Mouse (Mus musculus): ENCODE data around the gene Apex1. TPM values are rescaled to one million over a fixed set of nuclear protein-coding genes. Genes with fewer than 3 reads are reported as not detected.
A peak's percentile ranks its signal among the peaks of the same experiment; 100 is the strongest.

Apex1 gene
- 118 and 126 TPM in 2 replicates for polyA plus RNA-seq (2015; fragmentation: Nextera tagmentation; extraction: Ambion mirVana)

DNA sequence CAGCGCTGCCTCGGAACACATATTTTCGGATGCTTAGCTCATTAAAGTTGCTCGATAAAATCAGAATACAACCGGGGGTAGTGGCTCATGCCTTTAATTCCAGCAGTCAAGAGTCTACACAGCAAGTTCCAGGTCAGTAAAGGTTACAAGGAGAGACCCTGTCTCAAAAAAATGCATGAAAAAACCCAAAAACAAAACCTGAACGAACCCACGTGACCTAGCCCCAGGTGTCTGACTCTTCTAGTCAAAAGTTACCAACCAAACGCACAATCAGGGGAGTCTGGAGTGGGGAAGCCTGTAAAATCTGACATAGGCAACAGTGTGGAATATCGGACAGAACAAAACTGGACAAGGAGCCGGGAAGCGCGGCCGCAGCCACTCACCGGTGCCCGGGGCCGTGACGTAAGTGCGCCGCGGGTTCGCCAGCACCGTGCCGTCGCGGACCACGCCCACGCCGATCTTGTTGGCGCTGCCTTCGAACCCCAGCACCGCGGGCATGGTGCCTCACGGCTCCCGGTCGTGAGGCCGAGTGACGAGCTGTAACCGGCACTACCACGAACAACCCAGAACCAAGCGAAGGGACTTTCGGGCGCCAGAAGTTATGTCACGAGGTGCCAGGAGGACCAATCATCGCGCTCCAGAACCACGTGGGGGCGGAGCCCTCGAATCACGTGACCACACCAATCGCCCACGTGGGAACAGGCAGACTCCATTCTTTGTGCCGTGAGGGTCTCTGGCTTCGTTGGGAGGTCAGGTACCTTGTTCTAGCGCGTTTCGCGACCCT, at the start of gene Apex1, which contains the start of gene Osgep:
Gene Apex1, plus strand, starts transcription at position 688 of the 784 bp plus-strand sequence.
Gene Osgep, minus strand, starts transcription at position 613 of the 784 bp plus-strand sequence.
- no peaks in the 10 kb centered on the region for H3K27me3 ChIP-seq (ENCODE audit: control insufficient read depth, insufficient read depth, low read length)
- H3K9ac ChIP-seq (ENCODE audit: low read length) = peak within 1 kb of the TSS; percentile 89
- WGBS = under 1% methylated on average over 57 of the region's 57 CpGs
- H3K9me3 ChIP-seq (replicated peaks; ENCODE audit: control insufficient read depth, low read length) = no peaks in the 10 kb centered on the region
- H3K4me2 ChIP-seq (ENCODE audit: low read depth, low read length) = peak within 1 kb of the TSS; percentile 95
- peaks cover 15% of the 10 kb centered on the region for H3K4me1 ChIP-seq (ENCODE audit: control insufficient read depth, insufficient read depth, low read length)
- peak within 1 kb of the TSS; percentile 94 for H3K27ac ChIP-seq (ENCODE audit: low read length)
- ATAC-seq (replicated peaks; ENCODE audit: extremely low read depth, insufficient read depth, low FRiP score) = peak; percentile 96
- peak within 1 kb of the TSS; percentile 97 for H3K4me3 ChIP-seq (ENCODE audit: low read length)
- peaks cover 28% of the 10 kb centered on the region for H3K36me3 ChIP-seq (ENCODE audit: control insufficient read depth, insufficient read depth)

DNA sequence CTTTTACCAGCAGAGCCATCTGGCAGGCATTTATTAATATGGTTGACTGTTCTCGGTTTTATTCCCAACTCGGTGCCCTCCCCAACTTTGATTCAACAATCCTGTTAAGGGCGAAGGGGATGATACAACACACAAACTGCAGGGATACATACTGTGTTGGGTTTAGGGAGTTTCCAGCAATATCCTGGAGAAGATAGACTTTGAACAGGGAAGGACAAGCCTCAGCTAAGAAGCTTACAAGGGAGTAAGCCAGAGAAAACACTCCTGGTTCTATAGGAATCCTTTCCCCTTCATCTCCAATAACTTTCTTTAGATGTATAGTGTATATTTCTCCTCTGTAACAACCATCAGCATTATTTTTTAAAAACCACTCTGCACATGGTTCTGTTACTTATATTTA, 49.6 kb upstream of the Apex1 start:
- no peaks in the 10 kb centered on the region for H3K36me3 ChIP-seq (ENCODE audit: control insufficient read depth, insufficient read depth)
- no peaks in the 10 kb centered on the region for H3K27me3 ChIP-seq (ENCODE audit: control insufficient read depth, insufficient read depth, low read length)
- no peaks in the 10 kb centered on the region for H3K9me3 ChIP-seq (replicated peaks; ENCODE audit: control insufficient read depth, low read length)
- no peak overlapping the region for H3K4me2 ChIP-seq (ENCODE audit: low read depth, low read length)
- H3K9ac ChIP-seq (ENCODE audit: low read length) = no peak overlapping the region
- ATAC-seq (replicated peaks; ENCODE audit: extremely low read depth, insufficient read depth, low FRiP score) = no peak
- H3K4me3 ChIP-seq (ENCODE audit: low read length) = no peak overlapping the region
- no peak overlapping the region for H3K27ac ChIP-seq (ENCODE audit: low read length)
- 0 out of 2 replicates have a peak, but pooled peaks cover 4% of the 10 kb centered on the region for H3K4me1 ChIP-seq (ENCODE audit: control insufficient read depth, insufficient read depth, low read length)
- 85% methylated on average over 3 of the region's 3 CpGs for WGBS

DNA sequence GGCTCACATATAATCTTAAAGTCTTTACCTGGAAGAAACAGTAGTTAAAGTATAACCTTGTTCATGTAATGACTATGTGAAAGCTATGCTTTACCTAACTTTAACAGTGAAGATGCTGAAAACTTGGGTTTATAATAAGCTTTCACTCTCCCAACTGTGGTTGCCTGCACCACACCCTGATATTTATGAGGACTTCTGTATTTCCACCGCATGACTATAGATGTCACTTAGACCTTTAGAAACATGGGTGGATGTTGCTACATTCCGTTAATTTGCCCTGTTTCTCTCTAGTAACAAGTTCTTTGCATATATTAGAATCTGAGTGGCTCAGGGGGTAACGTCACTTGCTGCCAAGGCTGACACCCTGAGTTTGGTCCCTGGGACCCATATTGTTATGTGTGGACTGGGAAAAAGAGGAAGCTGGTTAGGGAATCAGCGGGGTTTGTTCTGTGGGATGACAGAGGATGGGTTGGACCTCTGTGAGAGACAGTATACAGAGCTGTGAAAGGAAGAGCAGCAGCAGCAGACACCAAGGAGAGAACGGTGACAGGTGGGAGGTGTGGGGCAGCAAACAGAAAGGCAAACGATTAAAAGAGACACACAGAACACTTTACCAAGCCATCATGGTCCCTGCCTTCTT, 49.1 kb upstream of the Apex1 start:
- Histone ChIP-seq H3K27me3 (ENCODE audit: control insufficient read depth, insufficient read depth, low read length) (no peaks in the 10 kb centered on the region), H3K36me3 (ENCODE audit: control insufficient read depth, insufficient read depth) (no peaks in the 10 kb centered on the region), H3K27ac (ENCODE audit: low read length) (no peak overlapping the region), H3K4me2 (ENCODE audit: low read depth, low read length) (no peak overlapping the region), H3K4me1 (ENCODE audit: control insufficient read depth, insufficient read depth, low read length) (0 out of 2 replicates have a peak, but pooled peaks cover 3% of the 10 kb centered on the region), H3K9ac (ENCODE audit: low read length) (no peak overlapping the region), H3K4me3 (ENCODE audit: low read length) (no peak overlapping the region), H3K9me3 (replicated peaks; ENCODE audit: control insufficient read depth, low read length) (no peaks in the 10 kb centered on the region)
- no peak for ATAC-seq (replicated peaks; ENCODE audit: extremely low read depth, insufficient read depth, low FRiP score)
- WGBS = 76% methylated on average over 6 of the region's 6 CpGs

DNA sequence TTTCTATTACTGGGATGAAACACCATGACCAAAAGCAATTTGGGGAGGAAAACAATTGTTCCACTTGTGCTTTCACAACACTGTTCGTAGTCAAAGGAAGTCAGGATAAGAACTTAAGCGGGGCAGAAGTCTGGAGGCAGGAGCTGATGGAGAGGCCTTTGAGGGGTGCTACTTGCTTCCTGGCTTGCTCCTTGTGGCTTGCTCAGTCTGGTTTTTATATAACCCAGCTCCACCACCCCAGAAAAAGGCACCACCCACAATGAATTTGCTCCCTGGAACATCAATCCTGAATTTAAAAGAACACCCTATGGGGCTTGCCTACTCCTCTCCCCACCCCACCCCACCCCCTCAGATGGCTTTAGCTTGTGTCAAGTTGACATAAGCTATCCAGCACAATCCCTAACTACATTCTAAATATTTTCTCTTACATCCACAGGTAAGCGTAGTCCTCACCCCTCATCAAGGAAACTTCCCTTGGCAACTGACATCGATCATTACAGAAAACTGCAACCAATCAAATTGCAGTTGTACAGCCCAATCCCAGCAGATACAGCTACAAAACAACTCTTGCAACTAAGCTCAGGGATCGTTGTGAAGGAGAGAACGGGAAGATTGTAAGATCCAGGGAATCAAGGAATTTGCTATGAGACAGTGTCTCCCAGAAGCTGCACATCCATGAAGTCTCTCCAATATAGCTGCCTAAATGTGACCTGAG, 48.4 kb upstream of the Apex1 start:
- Histone ChIP-seq H3K4me3 (ENCODE audit: low read length) (no peak overlapping the region), H3K36me3 (ENCODE audit: control insufficient read depth, insufficient read depth) (no peaks in the 10 kb centered on the region), H3K27me3 (ENCODE audit: control insufficient read depth, insufficient read depth, low read length) (no peaks in the 10 kb centered on the region), H3K4me1 (ENCODE audit: control insufficient read depth, insufficient read depth, low read length) (no peaks in the 10 kb centered on the region), H3K27ac (ENCODE audit: low read length) (no peak overlapping the region), H3K4me2 (ENCODE audit: low read depth, low read length) (no peak overlapping the region), H3K9me3 (replicated peaks; ENCODE audit: control insufficient read depth, low read length) (no peaks in the 10 kb centered on the region), H3K9ac (ENCODE audit: low read length) (no peak overlapping the region)
- WGBS = 85% methylated on average over 6 of the region's 6 CpGs
- no peak for ATAC-seq (replicated peaks; ENCODE audit: extremely low read depth, insufficient read depth, low FRiP score)

DNA sequence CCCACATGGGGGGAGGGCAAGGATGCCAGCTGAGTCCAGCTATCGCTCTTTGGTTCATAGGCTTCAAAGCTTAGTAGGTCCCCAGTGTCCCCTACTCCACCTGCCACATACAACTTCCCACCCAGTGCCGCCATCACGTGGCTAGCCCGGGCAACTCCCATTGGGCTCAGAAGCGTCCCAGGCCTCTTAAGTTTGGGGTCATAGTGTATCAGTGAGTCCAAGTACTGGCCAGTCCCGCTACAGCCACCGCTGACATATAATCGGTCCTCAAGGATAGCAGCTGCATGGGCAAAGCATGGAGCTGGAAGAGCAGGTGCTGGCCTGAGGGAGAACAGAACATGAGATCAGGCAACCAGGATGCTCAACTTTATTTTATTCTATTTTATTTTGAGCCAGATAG, 33.1 kb upstream of the Apex1 start:
- no peaks in the 10 kb centered on the region for H3K36me3 ChIP-seq (ENCODE audit: control insufficient read depth, insufficient read depth)
- no peak overlapping the region for H3K4me3 ChIP-seq (ENCODE audit: low read length)
- H3K4me2 ChIP-seq (ENCODE audit: low read depth, low read length) = no peak overlapping the region
- 85% methylated on average over 8 of the region's 8 CpGs for WGBS
- no peak for ATAC-seq (replicated peaks; ENCODE audit: extremely low read depth, insufficient read depth, low FRiP score)
- no peaks in the 10 kb centered on the region for H3K9me3 ChIP-seq (replicated peaks; ENCODE audit: control insufficient read depth, low read length)
- peaks cover 8% of the 10 kb centered on the region for H3K4me1 ChIP-seq (ENCODE audit: control insufficient read depth, insufficient read depth, low read length)
- peaks cover 6% of the 10 kb centered on the region for H3K27me3 ChIP-seq (ENCODE audit: control insufficient read depth, insufficient read depth, low read length)
- H3K27ac ChIP-seq (ENCODE audit: low read length) = no peak overlapping the region
- H3K9ac ChIP-seq (ENCODE audit: low read length) = no peak overlapping the region

DNA sequence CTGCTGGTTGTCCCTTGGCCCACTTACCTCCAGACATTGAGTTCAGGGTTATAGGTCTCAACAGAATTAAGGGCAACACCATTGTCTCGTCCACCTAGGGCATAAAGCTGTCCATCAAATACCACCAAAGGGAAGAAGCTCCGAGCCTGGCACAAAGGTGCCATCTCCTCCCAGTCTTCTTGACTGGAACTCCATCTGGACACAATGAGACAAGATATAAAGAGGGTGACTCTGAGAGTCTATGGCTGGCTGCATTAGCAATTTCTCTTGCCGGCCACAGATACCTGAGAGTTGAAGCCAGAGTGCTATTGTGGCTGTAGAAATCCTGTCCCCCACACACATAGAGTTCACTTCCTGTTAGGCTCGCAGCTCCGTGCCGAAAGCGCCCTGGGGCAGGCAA, 32.7 kb upstream of the Apex1 start:
- Histone ChIP-seq H3K4me2 (ENCODE audit: low read depth, low read length) (no peak overlapping the region), H3K4me1 (ENCODE audit: control insufficient read depth, insufficient read depth, low read length) (peaks cover 10% of the 10 kb centered on the region), H3K27me3 (ENCODE audit: control insufficient read depth, insufficient read depth, low read length) (peaks cover 6% of the 10 kb centered on the region), H3K9ac (ENCODE audit: low read length) (no peak overlapping the region), H3K4me3 (ENCODE audit: low read length) (no peak overlapping the region), H3K36me3 (ENCODE audit: control insufficient read depth, insufficient read depth) (no peaks in the 10 kb centered on the region), H3K27ac (ENCODE audit: low read length) (no peak overlapping the region), H3K9me3 (replicated peaks; ENCODE audit: control insufficient read depth, low read length) (no peaks in the 10 kb centered on the region)
- no peak for ATAC-seq (replicated peaks; ENCODE audit: extremely low read depth, insufficient read depth, low FRiP score)
- WGBS = 83% methylated on average over 7 of the region's 7 CpGs

DNA sequence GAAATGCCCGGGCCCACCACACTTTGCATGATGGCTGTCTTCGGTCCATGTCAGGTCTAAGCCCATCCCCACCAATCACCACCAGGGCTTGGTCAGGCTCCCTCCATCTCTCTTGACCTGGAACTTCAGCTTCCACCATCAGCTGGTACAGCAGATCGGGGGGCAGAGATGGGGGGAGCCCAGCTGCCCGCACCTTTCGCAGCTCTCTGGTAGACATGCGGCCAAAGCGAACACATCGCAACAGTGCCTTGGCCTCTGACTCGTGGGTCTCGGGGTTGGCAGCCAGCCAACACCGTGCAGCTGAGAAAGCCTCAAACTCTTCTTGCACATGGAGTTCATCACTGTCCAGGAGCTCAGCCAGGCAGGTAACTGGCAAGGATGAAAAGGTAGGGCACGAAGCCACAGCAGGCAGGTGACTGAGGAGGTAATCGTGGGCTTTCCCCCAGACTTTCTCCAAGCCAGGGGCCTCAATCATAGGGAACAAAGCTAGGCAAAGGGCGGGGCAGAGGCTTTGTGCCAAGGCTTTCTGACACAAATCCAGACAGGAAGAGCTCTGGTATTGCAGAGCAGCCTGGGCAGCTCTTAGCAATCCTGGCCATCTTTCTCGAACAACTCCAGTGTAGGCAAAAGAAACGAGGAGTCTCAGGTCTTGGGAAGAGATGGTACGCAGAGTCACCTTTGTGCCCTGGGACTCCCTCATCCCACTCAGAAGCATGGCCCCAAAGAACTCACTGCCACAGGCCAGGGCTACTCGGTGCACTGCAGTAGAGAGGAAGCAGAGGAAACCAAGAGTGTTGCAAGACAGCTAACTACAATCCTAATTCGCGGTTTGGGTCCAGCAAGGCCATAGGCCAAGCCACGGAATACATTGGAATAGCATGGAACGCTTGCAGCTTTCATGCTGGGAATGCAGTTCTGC, 32.0 kb upstream of the Apex1 start:
- H3K4me3 ChIP-seq (ENCODE audit: low read length) = no peak overlapping the region
- H3K4me1 ChIP-seq (ENCODE audit: control insufficient read depth, insufficient read depth, low read length) = peaks cover 10% of the 10 kb centered on the region
- peaks cover 6% of the 10 kb centered on the region for H3K27me3 ChIP-seq (ENCODE audit: control insufficient read depth, insufficient read depth, low read length)
- H3K9ac ChIP-seq (ENCODE audit: low read length) = no peak overlapping the region
- H3K9me3 ChIP-seq (replicated peaks; ENCODE audit: control insufficient read depth, low read length) = no peaks in the 10 kb centered on the region
- ATAC-seq (replicated peaks; ENCODE audit: extremely low read depth, insufficient read depth, low FRiP score) = no peak; the same call in 1 of the 2 replicates
- no peaks in the 10 kb centered on the region for H3K36me3 ChIP-seq (ENCODE audit: control insufficient read depth, insufficient read depth)
- H3K27ac ChIP-seq (ENCODE audit: low read length) = no peak overlapping the region
- 72% methylated on average over 22 of the region's 22 CpGs for WGBS
- 0 out of 2 replicates have a peak overlapping the region, but pooled peaks have one; percentile 6 for H3K4me2 ChIP-seq (ENCODE audit: low read depth, low read length)

DNA sequence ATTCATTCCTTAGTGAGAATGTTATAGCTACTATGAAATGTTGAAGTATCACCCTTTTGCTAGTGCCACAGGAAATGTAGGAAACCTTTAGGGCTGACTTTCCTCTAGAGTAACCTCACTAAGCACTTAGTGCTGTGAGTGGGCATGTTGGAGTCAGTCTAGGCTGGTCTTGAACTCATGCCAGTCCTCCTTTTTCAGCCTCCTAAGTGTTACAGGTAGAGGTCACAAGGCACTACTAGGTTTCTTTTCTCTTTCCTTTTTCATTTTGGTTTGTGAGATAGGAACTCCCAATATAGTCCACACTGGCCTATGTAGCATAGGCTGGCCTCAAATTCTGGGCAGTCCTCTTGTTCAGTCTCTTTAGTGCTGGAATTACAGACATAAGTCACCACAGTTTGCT, 29.4 kb upstream of the Apex1 start:
- no peak overlapping the region for H3K4me3 ChIP-seq (ENCODE audit: low read length)
- no peaks in the 10 kb centered on the region for H3K9me3 ChIP-seq (replicated peaks; ENCODE audit: control insufficient read depth, low read length)
- H3K9ac ChIP-seq (ENCODE audit: low read length) = no peak overlapping the region
- no peak overlapping the region for H3K27ac ChIP-seq (ENCODE audit: low read length)
- H3K4me2 ChIP-seq (ENCODE audit: low read depth, low read length) = no peak overlapping the region
- H3K36me3 ChIP-seq (ENCODE audit: control insufficient read depth, insufficient read depth) = no peaks in the 10 kb centered on the region
- peaks cover 10% of the 10 kb centered on the region for H3K4me1 ChIP-seq (ENCODE audit: control insufficient read depth, insufficient read depth, low read length)
- ATAC-seq (replicated peaks; ENCODE audit: extremely low read depth, insufficient read depth, low FRiP score) = no peak
- H3K27me3 ChIP-seq (ENCODE audit: control insufficient read depth, insufficient read depth, low read length) = peaks cover 6% of the 10 kb centered on the region

Measured in heart, embryonic 16.5 days (tissue).